Mouse (Mus musculus): ENCODE data around the gene Golga4. TPM values are rescaled to one million over a fixed set of nuclear protein-coding genes. Genes with fewer than 3 reads are reported as not detected.

The Golga4 gene
- polyA plus RNA-seq, 1 experiment from 2014 or later = 28.2 TPM

GRCm38 (mm10) chr9:118571701-118572100, 65.6 kb downstream of the Golga4 start:
- no peaks in the 10 kb centered on the region for H3K27me3 ChIP-seq (replicated peaks)
- H3K9ac ChIP-seq = no peak overlapping the region
- no peak overlapping the region for H3K4me2 ChIP-seq
- WGBS (ENCODE audit: insufficient replicate concordance) = 85% methylated on average over 4 of the region's 4 CpGs
- ATAC-seq = no peak
- H3K4me3 ChIP-seq = no peak overlapping the region
- no peaks in the 10 kb centered on the region for H3K4me1 ChIP-seq
- peaks cover 86% of the 10 kb centered on the region for H3K36me3 ChIP-seq
- no peaks in the 10 kb centered on the region for H3K9me3 ChIP-seq (replicated peaks)
- H3K27ac ChIP-seq = no peak overlapping the region

- Histone ChIP-seq H3K4me2 (no peak overlapping the region), H3K9me3 (replicated peaks) (no peaks in the 10 kb centered on the region), H3K9ac (no peak overlapping the region), H3K4me1 (no peaks in the 10 kb centered on the region), H3K27ac (no peak overlapping the region), H3K27me3 (replicated peaks) (no peaks in the 10 kb centered on the region), H3K4me3 (no peak overlapping the region), H3K36me3 (peaks cover 87% of the 10 kb centered on the region)
- ATAC-seq = no peak
- WGBS (ENCODE audit: insufficient replicate concordance) = 72% methylated on average over 5 of the region's 5 CpGs
These were observed 68.8 kb downstream of the Golga4 start for GRCm38 (mm10) chr9:118574911-118575310.

DNA sequence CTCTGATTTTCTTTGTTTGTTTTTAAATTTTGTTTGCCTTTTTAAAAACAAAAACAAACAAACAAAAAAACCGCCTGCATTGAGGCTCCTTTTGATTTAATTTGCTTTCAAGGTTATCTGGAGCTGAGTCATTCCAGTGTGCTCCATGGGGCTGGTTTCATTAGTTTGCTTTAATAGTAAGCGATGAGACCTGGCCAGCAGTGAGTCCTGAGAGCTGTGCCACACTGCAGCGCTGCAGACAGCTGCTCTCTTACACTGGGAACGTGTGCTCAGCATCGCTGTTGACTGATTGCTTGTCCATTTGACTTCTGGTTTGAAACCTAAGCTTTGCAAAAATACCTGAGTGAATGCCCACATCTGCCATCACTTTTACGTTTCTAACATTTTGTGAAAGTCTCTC, 74.3 kb downstream of the Golga4 start:
- H3K4me1 ChIP-seq = peaks cover 6% of the 10 kb centered on the region
- no peak overlapping the region for H3K9ac ChIP-seq
- no peak overlapping the region for H3K4me3 ChIP-seq
- peaks cover 81% of the 10 kb centered on the region for H3K36me3 ChIP-seq
- H3K9me3 ChIP-seq (replicated peaks) = no peaks in the 10 kb centered on the region
- no peaks in the 10 kb centered on the region for H3K27me3 ChIP-seq (replicated peaks)
- no peak for ATAC-seq
- no peak overlapping the region for H3K27ac ChIP-seq
- 80% methylated on average over 6 of the region's 6 CpGs for WGBS (ENCODE audit: insufficient replicate concordance)
- H3K4me2 ChIP-seq = no peak overlapping the region

DNA sequence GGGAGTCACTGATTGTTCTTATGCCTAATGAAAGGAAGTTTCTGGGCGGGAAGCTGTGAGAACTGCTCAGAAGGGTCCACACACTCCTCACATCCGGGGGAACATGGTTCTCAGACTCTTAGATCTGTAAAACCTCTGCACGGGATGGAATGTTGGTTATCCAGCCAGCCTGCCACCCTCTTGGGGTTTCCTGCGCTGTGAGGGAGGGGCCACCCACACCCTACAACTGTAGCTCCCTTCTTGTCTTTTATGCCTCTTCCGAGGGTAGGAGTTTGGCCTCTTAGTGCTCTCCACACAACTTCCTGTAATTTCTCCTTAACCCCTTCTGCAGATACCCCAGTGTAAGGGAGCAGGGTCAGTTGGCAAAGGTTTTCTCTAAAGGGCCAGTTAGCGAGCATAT, 76.7 kb downstream of the Golga4 start:
- ATAC-seq = peak; percentile 57

GRCm38 (mm10) chr9:118584838-118585237, 78.8 kb downstream of the Golga4 start:
- Histone ChIP-seq H3K36me3 (peaks cover 41% of the 10 kb centered on the region), H3K4me1 (peaks cover 22% of the 10 kb centered on the region), H3K9me3 (replicated peaks) (no peaks in the 10 kb centered on the region), H3K27me3 (replicated peaks) (no peaks in the 10 kb centered on the region), H3K9ac (no peak overlapping the region), H3K27ac (no peak overlapping the region), H3K4me2 (no peak overlapping the region), H3K4me3 (no peak overlapping the region)
- 39% methylated on average over 1 of the region's 1 CpGs for WGBS (ENCODE audit: insufficient replicate concordance)
- no peak for ATAC-seq

More for the DNA sequence above, 76.7 kb downstream of the Golga4 start:
- Histone ChIP-seq H3K27ac (no peak overlapping the region), H3K9ac (no peak overlapping the region), H3K9me3 (replicated peaks) (no peaks in the 10 kb centered on the region), H3K4me1 (peaks cover 18% of the 10 kb centered on the region), H3K36me3 (peaks cover 61% of the 10 kb centered on the region), H3K27me3 (replicated peaks) (no peaks in the 10 kb centered on the region), H3K4me2 (no peak overlapping the region), H3K4me3 (no peak overlapping the region)
- WGBS (ENCODE audit: insufficient replicate concordance) = 33% methylated on average over 6 of the region's 6 CpGs

DNA sequence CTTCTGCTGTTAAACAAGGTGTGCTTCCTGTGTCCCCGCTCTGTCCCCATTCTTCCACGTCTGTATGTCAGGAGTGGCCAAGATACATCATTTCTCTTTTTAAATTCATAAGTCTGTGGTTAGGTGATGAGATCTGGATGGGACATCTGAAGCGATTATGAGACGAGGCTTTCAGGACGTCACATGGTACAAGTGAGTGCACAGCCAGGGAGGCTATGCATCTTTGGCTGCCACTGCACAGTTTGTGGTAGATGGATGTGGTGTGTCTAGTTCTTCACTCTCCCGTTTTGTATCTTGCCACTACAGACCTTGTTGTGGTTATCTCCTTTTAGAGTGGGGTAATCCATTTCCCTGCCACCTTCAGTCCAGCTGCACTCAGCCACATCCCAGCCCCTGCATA, 79.9 kb downstream of the Golga4 start:
- no peak for ATAC-seq
- H3K27ac ChIP-seq = no peak overlapping the region
- peaks cover 32% of the 10 kb centered on the region for H3K36me3 ChIP-seq
- 30% methylated on average over 6 of the region's 6 CpGs for WGBS (ENCODE audit: insufficient replicate concordance)
- H3K9me3 ChIP-seq (replicated peaks) = no peaks in the 10 kb centered on the region
- H3K4me1 ChIP-seq = peaks cover 32% of the 10 kb centered on the region
- no peak overlapping the region for H3K4me3 ChIP-seq
- H3K27me3 ChIP-seq (replicated peaks) = no peaks in the 10 kb centered on the region
- no peak overlapping the region for H3K9ac ChIP-seq
- no peak overlapping the region for H3K4me2 ChIP-seq

GRCm38 (mm10) chr9:118587115-118587514, 81.0 kb downstream of the Golga4 start:
- no peaks in the 10 kb centered on the region for H3K27me3 ChIP-seq (replicated peaks)
- H3K9ac ChIP-seq = no peak overlapping the region
- peaks cover 33% of the 10 kb centered on the region for H3K4me1 ChIP-seq
- ATAC-seq = no peak
- WGBS (ENCODE audit: insufficient replicate concordance) = 54% methylated on average over 4 of the region's 4 CpGs
- H3K27ac ChIP-seq = no peak overlapping the region
- no peak overlapping the region for H3K4me3 ChIP-seq
- peaks cover 23% of the 10 kb centered on the region for H3K36me3 ChIP-seq
- H3K9me3 ChIP-seq (replicated peaks) = no peaks in the 10 kb centered on the region
- no peak overlapping the region for H3K4me2 ChIP-seq

DNA sequence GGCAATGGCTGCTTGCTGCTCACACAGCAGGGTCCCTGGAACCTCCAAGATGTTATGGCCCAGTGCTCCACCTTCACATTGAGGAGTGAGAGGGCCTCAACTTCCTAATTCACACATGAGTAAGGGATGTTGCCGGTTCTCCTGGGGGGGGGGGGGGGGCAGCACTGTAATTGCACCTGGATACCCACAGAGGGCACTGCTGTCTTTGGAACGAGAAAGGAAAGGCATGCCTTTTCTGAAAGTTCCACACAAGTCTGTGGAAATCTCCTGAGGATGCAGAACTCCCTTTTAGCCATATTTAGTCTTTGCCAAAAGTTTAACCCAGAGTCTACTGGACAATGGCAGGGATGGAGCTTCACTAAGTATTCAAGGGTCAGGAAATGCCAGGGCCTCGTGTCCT, 83.2 kb downstream of the Golga4 start:
- no peak for ATAC-seq
- Histone ChIP-seq H3K9me3 (replicated peaks) (no peaks in the 10 kb centered on the region), H3K36me3 (0 out of 2 replicates have a peak, but pooled peaks cover 7% of the 10 kb centered on the region), H3K27me3 (replicated peaks) (no peaks in the 10 kb centered on the region), H3K9ac (no peak overlapping the region), H3K27ac (no peak overlapping the region), H3K4me3 (no peak overlapping the region), H3K4me1 (peaks cover 45% of the 10 kb centered on the region), H3K4me2 (no peak overlapping the region)
- 22% methylated on average over 3 of the region's 3 CpGs for WGBS (ENCODE audit: insufficient replicate concordance)

GRCm38 (mm10) chr9:118590230-118590629, 84.2 kb downstream of the Golga4 start:
- no peak overlapping the region for H3K4me3 ChIP-seq
- peaks cover 38% of the 10 kb centered on the region for H3K4me1 ChIP-seq
- no peaks in the 10 kb centered on the region for H3K27me3 ChIP-seq (replicated peaks)
- no peak overlapping the region for H3K4me2 ChIP-seq
- H3K9me3 ChIP-seq (replicated peaks) = no peaks in the 10 kb centered on the region
- H3K36me3 ChIP-seq = 0 out of 2 replicates have a peak, but pooled peaks cover 2% of the 10 kb centered on the region
- ATAC-seq = no peak
- 23% methylated on average over 7 of the region's 7 CpGs for WGBS (ENCODE audit: insufficient replicate concordance)
- H3K27ac ChIP-seq = no peak overlapping the region
- no peak overlapping the region for H3K9ac ChIP-seq

DNA sequence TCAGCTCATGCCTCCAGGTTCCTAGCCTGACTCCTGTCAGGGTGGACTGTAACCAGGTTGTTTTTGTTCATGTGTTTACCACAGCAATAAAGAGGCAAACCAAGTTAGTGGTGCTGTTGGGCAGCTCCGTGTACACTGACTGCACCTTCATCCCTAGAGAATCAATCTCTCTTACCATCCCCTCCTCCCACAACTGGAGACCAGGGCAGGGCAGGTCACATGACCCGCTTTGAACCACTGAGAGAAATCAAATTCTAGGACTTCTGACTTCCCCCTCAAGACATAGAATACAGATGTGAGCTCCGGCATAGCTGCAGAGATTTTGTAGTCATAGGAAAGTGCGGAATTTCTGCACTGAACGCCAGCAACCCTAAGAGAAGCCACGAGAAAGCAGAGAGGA, 85.6 kb downstream of the Golga4 start:
- Histone ChIP-seq H3K9me3 (replicated peaks) (no peaks in the 10 kb centered on the region), H3K4me3 (no peak overlapping the region), H3K27me3 (replicated peaks) (no peaks in the 10 kb centered on the region), H3K27ac (no peak overlapping the region), H3K36me3 (no peaks in the 10 kb centered on the region), H3K4me2 (no peak overlapping the region), H3K9ac (no peak overlapping the region), H3K4me1 (peaks cover 30% of the 10 kb centered on the region)
- 64% methylated on average over 6 of the region's 6 CpGs for WGBS (ENCODE audit: insufficient replicate concordance)
- no peak for ATAC-seq

DNA sequence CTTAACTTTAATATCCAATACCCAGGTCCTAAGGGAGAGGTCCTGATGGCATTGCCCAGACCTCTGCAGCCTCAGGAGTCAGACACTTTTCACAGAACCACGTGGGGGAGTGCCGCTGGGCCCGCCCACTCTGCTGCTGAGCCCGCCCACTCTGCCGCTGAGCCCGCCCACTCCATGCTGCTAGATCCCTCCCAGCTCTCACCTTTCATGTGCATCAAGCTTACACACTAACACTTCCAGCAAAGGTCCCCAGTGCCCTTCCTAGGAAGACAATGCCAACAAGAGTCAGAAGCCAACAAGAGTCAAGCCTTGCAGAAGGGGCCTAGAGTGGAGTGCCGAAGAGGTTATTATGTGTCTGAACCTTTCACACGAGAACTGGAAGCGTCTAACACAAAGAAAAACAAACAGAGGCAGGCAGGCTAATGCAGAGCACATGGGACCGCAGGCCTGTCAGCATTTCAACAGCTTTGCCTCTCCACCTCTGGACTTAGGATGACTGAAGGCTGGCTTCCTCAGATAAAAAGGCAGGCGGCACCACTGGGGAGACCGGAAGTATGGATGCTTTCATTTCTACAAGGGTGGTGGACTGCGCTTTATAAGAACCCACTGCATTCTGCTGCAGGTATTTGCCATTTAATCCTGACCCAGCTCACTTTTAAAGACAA, 86.7 kb downstream of the Golga4 start:
- H3K9ac ChIP-seq = no peak overlapping the region
- peak; percentile 31; the same call in 1 of the 2 replicates for ATAC-seq
- H3K27me3 ChIP-seq (replicated peaks) = no peaks in the 10 kb centered on the region
- no peak overlapping the region for H3K27ac ChIP-seq
- 50% methylated on average over 13 of the region's 13 CpGs for WGBS (ENCODE audit: insufficient replicate concordance)
- no peaks in the 10 kb centered on the region for H3K9me3 ChIP-seq (replicated peaks)
- H3K4me1 ChIP-seq = peaks cover 26% of the 10 kb centered on the region
- no peaks in the 10 kb centered on the region for H3K36me3 ChIP-seq
- H3K4me2 ChIP-seq = no peak overlapping the region
- no peak overlapping the region for H3K4me3 ChIP-seq

DNA sequence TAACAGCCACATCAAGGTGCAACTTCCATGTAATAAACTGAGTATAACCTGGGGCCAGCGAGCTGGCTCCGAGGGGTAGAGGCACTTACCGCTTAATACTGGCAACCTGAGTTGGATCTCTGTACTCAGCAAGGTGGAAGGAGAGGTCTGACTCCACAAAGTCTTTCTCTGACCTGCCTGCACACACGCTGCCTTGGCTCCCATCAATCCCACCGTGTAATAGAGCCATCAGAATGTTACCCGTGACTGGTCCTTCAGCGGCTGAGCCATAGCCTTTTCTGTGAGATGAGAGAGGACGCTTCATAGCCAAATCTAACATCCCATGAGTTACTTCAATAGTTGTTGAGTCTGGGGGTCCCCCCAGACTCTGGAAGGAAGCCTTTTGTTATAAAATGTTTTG, 87.4 kb downstream of the Golga4 start:
- no peak overlapping the region for H3K4me2 ChIP-seq
- no peaks in the 10 kb centered on the region for H3K9me3 ChIP-seq (replicated peaks)
- no peak overlapping the region for H3K4me3 ChIP-seq
- no peaks in the 10 kb centered on the region for H3K36me3 ChIP-seq
- no peaks in the 10 kb centered on the region; the same call in 1 of the 2 replicates for H3K27me3 ChIP-seq (replicated peaks)
- 77% methylated on average over 8 of the region's 8 CpGs for WGBS (ENCODE audit: insufficient replicate concordance)
- no peak overlapping the region for H3K27ac ChIP-seq
- ATAC-seq = no peak
- no peak overlapping the region for H3K9ac ChIP-seq
- H3K4me1 ChIP-seq = peaks cover 26% of the 10 kb centered on the region

GRCm38 (mm10) chr9:118596767-118597166, 90.7 kb downstream of the Golga4 start:
- ATAC-seq = no peak
- WGBS (ENCODE audit: insufficient replicate concordance) = 83% methylated on average over 7 of the region's 7 CpGs

More at GRCm38 (mm10) chr9:118596767-118597166, 90.7 kb downstream of the Golga4 start:
- no peak overlapping the region for H3K27ac ChIP-seq
- H3K4me3 ChIP-seq = no peak overlapping the region
- no peak overlapping the region for H3K4me2 ChIP-seq
- no peaks in the 10 kb centered on the region for H3K36me3 ChIP-seq
- peaks cover 13% of the 10 kb centered on the region for H3K4me1 ChIP-seq
- no peaks in the 10 kb centered on the region for H3K9me3 ChIP-seq (replicated peaks)
- H3K27me3 ChIP-seq (replicated peaks) = peaks cover 5% of the 10 kb centered on the region; the same call in 1 of the 2 replicates
- no peak overlapping the region for H3K9ac ChIP-seq

All from liver, embryonic 12.5 days (tissue).